Mouse (Mus musculus) midbrain, embryonic 15.5 days (tissue): ENCODE data around the gene Ctdsp1. TPM values are rescaled to one million over a fixed set of nuclear protein-coding genes. Genes with fewer than 3 reads are reported as not detected.

ENCODE experiments used
- ATAC-seq: fragments of 200-750 bp; cut with Nextera tagmentation; replicated peaks from 2 replicates; pipeline ENCODE4 v1.8.0; 2017; ENCODE audit warnings: moderate TSS enrichment
- H3K27ac ChIP-seq: fragments of 300-500 bp; sonication (generic); 2 replicates; pipeline ENCODE4 v1.5.1; 2015; ENCODE audit warnings: mild to moderate bottlenecking, inconsistent platforms
- H3K27me3 ChIP-seq: fragments of 300-500 bp; sonication (generic); replicated peaks from 2 replicates; pipeline ENCODE4 v1.6.1; 2015; ENCODE audit warnings: inconsistent platforms
- H3K36me3 ChIP-seq: fragments of 300-500 bp; sonication (generic); replicated peaks from 2 replicates; pipeline ENCODE4 v1.6.1; 2015; ENCODE audit warnings: inconsistent platforms
- H3K4me1 ChIP-seq: fragments of 300-500 bp; sonication (generic); 2 replicates; pipeline ENCODE4 v1.6.1; 2015; ENCODE audit warnings: inconsistent platforms
- H3K4me2 ChIP-seq: fragments of 300-500 bp; sonication (generic); 2 replicates; pipeline ENCODE4 v1.6.1; 2015; ENCODE audit warnings: inconsistent platforms, mild to moderate bottlenecking, moderate library complexity
- H3K4me3 ChIP-seq: fragments of 300-500 bp; sonication (generic); 2 replicates; pipeline ENCODE4 v1.5.1; 2015; ENCODE audit warnings: mild to moderate bottlenecking, inconsistent platforms
- H3K9ac ChIP-seq: fragments of 300-500 bp; sonication (generic); 2 replicates; pipeline ENCODE4 v1.6.1; 2015; ENCODE audit warnings: mild to moderate bottlenecking, inconsistent platforms
- H3K9me3 ChIP-seq: fragments of 300-500 bp; sonication (generic); 2 replicates; pipeline ENCODE4 v1.6.1; 2016; ENCODE audit warnings: inconsistent platforms
- WGBS: fragments of 180-500 bp; shearing (Covaris S2); methylation state at CpG from one replicate; pipeline ENCODE4 v1.1.7; 2015; ENCODE audit warnings: mixed read lengths; 5-methylcytosine and 5-hydroxymethylcytosine counted together
- polyA plus RNA-seq: library from polyadenylated mRNA; unstranded; fragments of >200 nt; fragmentation: Nextera tagmentation; extraction: Ambion mirVana; gene quantifications from 2 replicates; pipeline ENCODE4 v1.2.1, GENCODE M21; 2015

Gene Ctdsp1
- polyA plus RNA-seq, 1 experiment from 2014 or later = 14.3 TPM

DNA sequence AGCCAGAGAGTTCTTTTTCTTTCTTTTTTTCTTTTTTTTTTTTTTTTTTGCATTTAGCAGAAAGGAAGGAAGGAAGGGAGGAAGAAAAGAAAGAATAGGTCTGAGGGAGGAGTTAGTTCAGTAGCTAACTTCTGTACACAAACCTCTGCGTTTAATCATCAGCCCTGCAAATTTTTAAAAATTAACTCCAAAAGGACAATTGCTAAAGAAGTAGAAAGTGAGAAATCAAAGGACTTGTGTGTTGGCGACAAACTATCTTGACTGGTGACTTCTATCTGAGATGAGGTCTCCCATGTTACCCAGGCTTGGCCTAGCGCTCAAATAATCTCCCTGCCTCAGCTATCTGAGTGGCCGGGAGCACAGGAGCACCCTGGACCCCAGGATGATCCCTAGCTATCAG, 12.9 kb downstream of the Ctdsp1 start:
- no peaks in the 10 kb centered on the region for H3K27me3 ChIP-seq
- 88% methylated on average over 4 of the region's 4 CpGs for WGBS
- H3K9me3 ChIP-seq = no peaks in the 10 kb centered on the region
- no peak overlapping the region for H3K4me3 ChIP-seq
- no peak for ATAC-seq
- H3K4me1 ChIP-seq = no peaks in the 10 kb centered on the region
- no peak overlapping the region for H3K27ac ChIP-seq
- no peak overlapping the region for H3K4me2 ChIP-seq
- H3K36me3 ChIP-seq = no peaks in the 10 kb centered on the region
- H3K9ac ChIP-seq = no peak overlapping the region

DNA sequence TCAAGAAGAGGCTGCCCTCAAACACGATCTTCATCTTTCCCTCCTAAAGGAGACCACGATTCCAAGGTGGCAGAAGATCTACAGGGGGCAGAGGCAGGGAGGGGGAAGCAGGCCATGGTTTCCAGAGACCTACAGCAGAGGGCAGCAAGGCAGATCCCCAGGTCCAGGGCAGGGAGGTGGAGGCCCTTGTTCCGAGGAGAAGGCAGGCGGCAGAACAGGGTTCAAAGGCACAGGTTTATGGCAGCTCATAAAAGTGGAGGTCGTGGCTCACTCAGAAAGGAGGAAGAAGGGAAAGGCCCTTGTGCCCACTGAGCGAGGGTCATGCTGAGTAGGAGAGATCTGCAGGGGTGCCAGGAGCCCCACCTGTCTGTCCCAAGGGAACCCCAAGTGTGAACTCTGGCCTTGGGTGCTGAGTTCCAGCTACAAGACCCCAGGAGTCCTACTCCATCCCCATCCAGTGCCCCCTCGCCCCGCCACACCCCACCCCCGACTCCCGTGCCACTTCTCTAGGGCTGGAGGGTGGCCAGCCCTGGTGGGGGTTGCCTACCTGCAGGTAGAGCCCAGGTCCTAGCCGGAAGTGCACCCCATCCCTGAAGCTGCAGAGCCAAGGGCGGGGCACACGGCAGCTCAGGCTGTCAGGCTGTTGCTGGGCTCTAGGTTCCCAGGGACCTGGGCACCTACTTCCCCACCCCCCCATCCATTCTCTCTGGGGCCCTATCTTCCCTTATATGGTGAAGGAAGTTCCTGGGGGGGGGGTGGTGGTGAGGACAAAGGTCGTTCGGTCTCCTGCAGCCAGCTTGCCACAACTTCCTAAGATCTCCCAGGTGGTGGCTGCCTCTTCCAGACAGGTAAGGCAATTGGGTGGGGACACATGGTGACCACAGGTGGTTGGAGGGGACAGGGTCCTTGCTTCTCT, 17.5 kb downstream of the Ctdsp1 start, which contains the start of gene Vil1:
Gene Vil1 (plus strand): TSS at position 788 of the 916 bp plus-strand sequence.
- Histone ChIP-seq H3K4me2 (no peak within 1 kb of the TSS), H3K4me1 (no peaks in the 10 kb centered on the region), H3K9me3 (no peaks in the 10 kb centered on the region), H3K36me3 (no peaks in the 10 kb centered on the region), H3K27me3 (no peaks in the 10 kb centered on the region), H3K9ac (no peak within 1 kb of the TSS), H3K4me3 (no peak within 1 kb of the TSS), H3K27ac (no peak within 1 kb of the TSS)
- WGBS = 59% methylated on average over 15 of the region's 15 CpGs
- ATAC-seq = no peak

DNA sequence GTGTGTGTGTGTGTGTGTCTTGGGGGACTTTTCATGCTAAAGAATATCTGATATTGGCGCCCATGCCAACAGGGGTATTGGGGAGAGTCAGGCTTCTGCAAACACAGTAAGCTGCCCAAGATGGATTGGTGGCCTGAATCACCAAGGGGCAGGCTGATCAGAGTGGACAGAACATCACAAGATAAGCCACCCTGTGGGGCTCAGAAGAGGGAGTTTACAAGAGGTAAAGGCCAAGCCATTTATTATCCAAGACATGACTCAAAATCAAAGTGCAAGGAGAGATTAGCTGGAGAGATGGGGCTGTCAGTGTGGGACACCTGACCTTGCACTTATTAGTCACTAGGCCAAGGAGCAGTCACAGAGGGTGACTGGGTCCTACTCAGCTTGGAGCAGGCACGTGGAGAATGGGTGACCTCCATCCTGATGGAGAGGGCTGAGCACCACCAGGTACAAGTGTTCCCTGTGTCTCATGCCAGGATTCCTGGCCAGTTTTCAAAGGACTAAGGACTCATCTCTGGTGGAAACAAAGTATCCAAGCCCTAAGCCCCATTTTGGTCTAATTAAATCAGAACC, 20.5 kb downstream of the Ctdsp1 start:
- no peak overlapping the region for H3K4me3 ChIP-seq
- no peaks in the 10 kb centered on the region for H3K36me3 ChIP-seq
- H3K27ac ChIP-seq = no peak overlapping the region
- WGBS = 56% methylated on average over 2 of the region's 2 CpGs
- no peak overlapping the region for H3K9ac ChIP-seq
- no peak overlapping the region for H3K4me2 ChIP-seq
- no peaks in the 10 kb centered on the region for H3K27me3 ChIP-seq
- no peaks in the 10 kb centered on the region for H3K9me3 ChIP-seq
- no peak for ATAC-seq
- H3K4me1 ChIP-seq = no peaks in the 10 kb centered on the region

DNA sequence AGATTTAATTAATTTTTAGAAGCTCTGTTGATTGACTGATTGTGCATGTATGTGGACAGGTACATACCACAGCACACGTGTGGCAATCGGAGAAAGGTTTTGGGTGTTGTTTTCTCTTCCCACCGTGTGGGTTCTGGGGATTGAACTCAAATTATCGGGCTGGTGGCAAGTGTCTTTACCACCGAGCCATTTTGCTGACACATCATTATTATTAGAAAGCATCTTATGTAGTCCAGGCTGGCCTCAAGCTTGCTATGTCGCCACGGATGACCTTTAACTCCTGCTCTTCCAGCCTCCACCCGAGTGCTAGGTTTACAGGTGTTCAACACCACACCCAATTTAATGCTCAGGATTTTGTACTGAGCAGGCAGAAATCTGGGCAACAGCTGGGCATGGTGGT, 21.4 kb downstream of the Ctdsp1 start:
- no peak for ATAC-seq
- no peaks in the 10 kb centered on the region for H3K27me3 ChIP-seq
- H3K36me3 ChIP-seq = no peaks in the 10 kb centered on the region
- no peak overlapping the region for H3K9ac ChIP-seq
- no peaks in the 10 kb centered on the region for H3K4me1 ChIP-seq
- H3K4me3 ChIP-seq = no peak overlapping the region
- H3K4me2 ChIP-seq = no peak overlapping the region
- H3K9me3 ChIP-seq = no peaks in the 10 kb centered on the region
- no peak overlapping the region for H3K27ac ChIP-seq
- 81% methylated on average over 8 of the region's 8 CpGs for WGBS

DNA sequence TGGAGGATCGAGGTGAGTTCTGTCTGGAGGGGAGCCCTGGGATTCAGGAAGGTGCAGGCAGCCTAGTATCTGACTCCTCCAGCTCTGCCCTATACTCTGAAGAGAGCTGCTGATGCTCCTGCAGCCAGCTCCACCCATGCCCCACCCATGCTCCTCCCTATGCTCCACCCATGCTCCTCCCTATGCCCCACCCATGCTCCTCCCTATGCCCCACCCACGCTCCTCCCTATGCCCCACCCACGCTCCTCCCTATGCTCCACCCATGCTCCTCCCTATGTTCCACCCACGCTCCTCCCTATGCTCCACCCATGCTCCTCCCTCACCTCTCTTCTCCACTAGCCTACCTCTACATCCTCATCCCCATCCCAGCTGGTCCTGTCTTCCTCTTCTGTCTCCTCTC, 23.8 kb downstream of the Ctdsp1 start:
- H3K27ac ChIP-seq = no peak overlapping the region
- WGBS = 57% methylated on average over 4 of the region's 4 CpGs
- no peak for ATAC-seq

DNA sequence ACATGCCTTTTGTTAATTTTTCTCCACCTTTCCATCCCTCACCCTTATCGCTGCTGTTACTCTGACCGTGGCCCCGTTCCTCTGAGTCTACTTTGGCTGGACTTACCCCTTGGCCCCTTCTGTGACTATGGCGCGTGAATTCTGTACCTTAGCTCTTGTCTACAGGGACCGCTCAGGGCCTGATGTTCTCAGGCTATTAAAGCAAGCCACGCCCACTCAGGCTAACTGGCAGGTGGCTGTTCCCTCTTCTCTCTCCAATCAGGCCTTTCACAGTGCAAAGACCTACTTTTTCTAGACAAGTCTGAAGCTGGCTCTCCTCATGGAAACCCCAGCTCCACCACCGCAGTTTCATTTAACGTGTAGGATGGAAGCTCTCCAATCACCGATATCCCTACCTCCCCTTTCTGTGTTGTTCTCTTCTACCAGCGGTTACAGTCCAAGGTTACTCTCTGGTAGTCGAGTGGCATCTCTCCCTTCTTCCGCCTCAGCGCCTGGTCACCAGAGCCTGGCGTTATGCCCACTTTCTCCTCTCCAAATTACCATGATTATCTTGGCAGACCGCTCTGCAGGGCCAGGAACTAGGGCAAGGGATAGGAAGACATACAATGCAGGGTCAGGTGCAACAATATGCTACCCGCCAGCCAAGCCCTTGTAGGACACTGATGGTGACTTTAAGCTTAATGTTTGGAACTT, 27.6 kb downstream of the Ctdsp1 start:
- 82% methylated on average over 17 of the region's 17 CpGs for WGBS
- no peak overlapping the region for H3K9ac ChIP-seq
- ATAC-seq = no peak

More for the DNA sequence above, 23.8 kb downstream of the Ctdsp1 start:
- no peaks in the 10 kb centered on the region for H3K9me3 ChIP-seq
- H3K4me2 ChIP-seq = no peak overlapping the region
- no peaks in the 10 kb centered on the region for H3K27me3 ChIP-seq
- H3K4me3 ChIP-seq = no peak overlapping the region
- no peaks in the 10 kb centered on the region for H3K36me3 ChIP-seq
- H3K4me1 ChIP-seq = no peaks in the 10 kb centered on the region
- H3K9ac ChIP-seq = no peak overlapping the region

DNA sequence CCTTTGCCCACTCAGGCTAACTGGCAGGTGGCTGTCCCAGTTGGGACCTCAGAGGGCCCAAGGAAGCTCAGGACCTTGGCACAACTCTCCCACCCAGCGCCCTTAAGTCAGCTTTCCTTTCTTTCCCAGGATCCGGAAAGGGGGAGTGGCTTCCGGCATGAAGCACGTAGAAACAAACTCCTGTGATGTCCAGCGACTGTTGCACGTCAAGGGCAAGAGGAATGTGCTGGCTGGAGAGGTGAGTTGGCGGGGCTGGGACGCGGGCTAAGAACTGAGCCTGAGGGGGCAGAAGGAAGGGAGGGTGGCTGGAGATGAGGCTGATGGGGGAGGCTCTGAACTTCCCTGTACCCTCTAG, 28.1 kb downstream of the Ctdsp1 start:
- 81% methylated on average over 9 of the region's 9 CpGs for WGBS
- no peak for ATAC-seq
- H3K9ac ChIP-seq = no peak overlapping the region
- H3K27me3 ChIP-seq = no peaks in the 10 kb centered on the region
- no peak overlapping the region for H3K4me2 ChIP-seq
- no peaks in the 10 kb centered on the region for H3K36me3 ChIP-seq
- H3K9me3 ChIP-seq = no peaks in the 10 kb centered on the region
- no peak overlapping the region for H3K27ac ChIP-seq
- H3K4me3 ChIP-seq = no peak overlapping the region
- H3K4me1 ChIP-seq = no peaks in the 10 kb centered on the region

More for the DNA sequence above, 27.6 kb downstream of the Ctdsp1 start:
- Histone ChIP-seq H3K27ac (no peak overlapping the region), H3K4me1 (no peaks in the 10 kb centered on the region), H3K4me2 (no peak overlapping the region), H3K9me3 (no peaks in the 10 kb centered on the region), H3K36me3 (no peaks in the 10 kb centered on the region), H3K4me3 (no peak overlapping the region), H3K27me3 (no peaks in the 10 kb centered on the region)

DNA sequence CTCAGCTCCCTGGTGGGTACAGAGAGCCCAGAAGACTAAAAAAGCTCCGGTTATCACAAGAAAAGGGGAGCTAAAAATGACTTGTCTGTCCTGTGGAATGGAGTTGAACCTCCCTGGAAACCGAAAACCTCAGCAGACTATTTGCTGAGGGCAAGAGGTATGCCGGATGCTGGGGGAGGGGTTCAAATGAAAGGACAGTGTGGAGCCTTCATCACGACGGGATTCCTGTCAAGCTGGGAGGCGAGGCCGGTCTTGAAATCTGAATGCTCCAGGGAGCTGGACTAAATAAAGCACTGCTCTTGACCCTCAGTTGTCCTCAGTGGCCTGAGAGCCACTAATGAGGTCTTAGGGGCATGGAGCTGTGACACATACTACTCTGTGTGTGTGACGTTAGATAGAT, 31.8 kb downstream of the Ctdsp1 start:
- Histone ChIP-seq H3K4me2 (no peak overlapping the region), H3K4me3 (no peak overlapping the region), H3K36me3 (no peaks in the 10 kb centered on the region), H3K9me3 (no peaks in the 10 kb centered on the region), H3K27me3 (no peaks in the 10 kb centered on the region), H3K9ac (no peak overlapping the region), H3K4me1 (no peaks in the 10 kb centered on the region), H3K27ac (no peak overlapping the region)
- WGBS = 34% methylated on average over 8 of the region's 8 CpGs
- ATAC-seq = no peak

DNA sequence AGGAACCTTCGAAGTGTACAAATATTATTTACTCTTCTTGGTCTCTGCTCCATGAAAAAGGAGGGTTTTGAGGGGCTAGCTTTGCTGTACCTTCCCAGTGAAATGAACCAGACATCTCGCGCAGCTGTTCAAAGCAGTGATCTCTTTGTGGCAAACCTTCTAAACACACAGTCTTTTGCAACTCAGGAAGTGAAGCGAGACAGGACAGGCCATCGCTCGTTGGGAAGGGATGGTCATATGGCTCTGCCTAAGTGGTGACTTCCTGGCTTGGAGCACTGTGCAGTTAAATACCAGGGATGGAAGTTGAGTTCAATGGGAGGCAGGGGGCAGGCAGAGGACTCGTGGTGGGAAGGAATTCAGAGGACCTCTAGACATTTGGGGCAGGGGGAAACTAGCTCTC, 34.5 kb downstream of the Ctdsp1 start:
- ATAC-seq = no peak
- WGBS = 82% methylated on average over 7 of the region's 7 CpGs
- H3K4me1 ChIP-seq = no peaks in the 10 kb centered on the region

DNA sequence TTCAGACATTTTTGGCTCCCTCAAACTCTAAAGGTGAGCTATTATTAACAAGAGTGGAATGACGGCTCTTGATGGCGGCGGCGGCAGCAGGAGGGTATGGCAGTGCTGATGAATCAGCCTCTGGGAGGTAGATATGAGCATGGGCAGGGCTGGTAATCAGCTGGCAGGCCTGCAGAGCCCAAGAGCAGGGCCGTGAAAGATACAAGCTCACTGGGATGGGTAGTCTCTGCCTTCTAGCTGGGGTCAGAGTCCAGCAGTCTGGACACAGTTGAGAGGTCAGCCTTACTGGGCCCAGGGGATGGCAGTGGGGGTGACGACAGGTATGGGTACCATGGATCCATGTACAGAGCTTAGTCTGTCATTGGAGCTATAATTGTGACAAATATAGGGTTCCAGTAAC, 41.9 kb downstream of the Ctdsp1 start:
- H3K4me3 ChIP-seq = no peak overlapping the region
- no peaks in the 10 kb centered on the region for H3K9me3 ChIP-seq
- no peak overlapping the region for H3K27ac ChIP-seq
- WGBS = 92% methylated on average over 6 of the region's 6 CpGs
- H3K9ac ChIP-seq = no peak overlapping the region
- H3K4me2 ChIP-seq = no peak overlapping the region
- no peaks in the 10 kb centered on the region for H3K27me3 ChIP-seq
- no peaks in the 10 kb centered on the region for H3K4me1 ChIP-seq
- H3K36me3 ChIP-seq = peaks cover 5% of the 10 kb centered on the region
- no peak for ATAC-seq

More for the DNA sequence above, 34.5 kb downstream of the Ctdsp1 start:
- Histone ChIP-seq H3K27me3 (no peaks in the 10 kb centered on the region), H3K9ac (no peak overlapping the region), H3K27ac (no peak overlapping the region), H3K4me2 (no peak overlapping the region), H3K9me3 (no peaks in the 10 kb centered on the region), H3K36me3 (no peaks in the 10 kb centered on the region), H3K4me3 (no peak overlapping the region)

DNA sequence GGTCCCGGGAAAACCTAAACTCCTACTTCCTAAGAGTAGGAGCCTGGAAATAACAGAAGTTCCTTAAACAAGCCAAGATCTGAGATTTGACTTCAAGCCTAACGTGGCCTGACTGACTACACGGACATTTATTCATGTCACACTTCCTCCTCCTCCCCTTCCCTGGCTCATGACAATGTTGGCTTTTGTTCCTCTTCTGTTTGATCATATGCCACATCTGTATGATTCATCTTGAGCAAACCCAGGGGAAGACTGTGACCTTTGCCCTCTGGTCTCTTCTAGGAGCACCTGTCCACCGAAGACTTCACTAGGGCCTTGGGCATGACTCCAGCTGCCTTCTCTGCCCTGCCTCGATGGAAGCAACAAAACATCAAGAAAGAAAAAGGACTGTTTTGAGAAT, 43.3 kb downstream of the Ctdsp1 start:
- no peak overlapping the region for H3K4me3 ChIP-seq
- no peak overlapping the region for H3K4me2 ChIP-seq
- no peak overlapping the region for H3K27ac ChIP-seq
- peaks cover 18% of the 10 kb centered on the region for H3K36me3 ChIP-seq
- H3K27me3 ChIP-seq = no peaks in the 10 kb centered on the region
- H3K4me1 ChIP-seq = no peaks in the 10 kb centered on the region
- H3K9me3 ChIP-seq = no peaks in the 10 kb centered on the region
- no peak for ATAC-seq
- WGBS = 77% methylated on average over 5 of the region's 5 CpGs
- H3K9ac ChIP-seq = no peak overlapping the region

DNA sequence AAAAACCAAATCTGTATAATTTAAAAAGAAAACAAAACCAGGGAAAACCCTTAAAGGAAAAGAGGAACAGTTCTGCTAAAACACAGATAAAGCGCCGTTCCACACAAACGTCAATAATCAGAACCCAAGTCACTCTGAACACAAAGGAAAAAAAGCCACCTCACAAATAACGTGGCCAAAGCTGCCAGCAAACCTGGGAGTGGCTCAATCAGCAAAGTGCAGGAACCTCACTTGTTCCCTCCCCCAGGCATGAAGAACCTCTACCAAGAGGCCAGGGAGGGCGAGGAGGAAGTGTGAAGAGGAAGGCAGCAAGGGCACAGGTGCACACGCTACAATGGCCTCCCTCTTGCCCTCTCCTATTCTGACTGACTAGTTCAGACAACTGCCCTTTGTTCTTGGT, 44.3 kb downstream of the Ctdsp1 start:
- WGBS = 93% methylated on average over 6 of the region's 6 CpGs
- peaks cover 23% of the 10 kb centered on the region for H3K36me3 ChIP-seq

More for the DNA sequence above, 44.3 kb downstream of the Ctdsp1 start:
- Histone ChIP-seq H3K27ac (no peak overlapping the region), H3K9ac (no peak overlapping the region; the same call in 1 of the 2 replicates), H3K4me3 (no peak overlapping the region), H3K4me2 (no peak overlapping the region), H3K27me3 (no peaks in the 10 kb centered on the region), H3K9me3 (no peaks in the 10 kb centered on the region), H3K4me1 (no peaks in the 10 kb centered on the region)
- ATAC-seq = no peak
